Mouse (Mus musculus) liver, postnatal 0 days (tissue): ENCODE data around the gene Serpinb9b. TPM values are rescaled to one million over a fixed set of nuclear protein-coding genes. Genes with fewer than 3 reads are reported as not detected.
A peak's percentile ranks its signal among the peaks of the same experiment; 100 is the strongest.

Experiments used
- ATAC-seq: fragments of 200-750 bp; cut with Nextera tagmentation; 2 replicates; pipeline ENCODE4 v1.8.0; 2017; ENCODE audit warnings: mild to moderate bottlenecking, moderate library complexity
- DNase-seq: peaks from one replicate; pipeline ENCODE4 v3.0.0-alpha.2; 2016
- H3K27ac ChIP-seq: fragments of 300-500 bp; sonication (generic); 2 replicates; pipeline ENCODE4 v1.5.1; 2014; ENCODE audit warnings: antibody characterized with exemption, moderate library complexity, mild to moderate bottlenecking, low read depth
- H3K27me3 ChIP-seq: fragments of 300-500 bp; sonication (generic); 2 replicates; pipeline ENCODE4 v1.6.1; 2014; ENCODE audit warnings: low read length, control low read depth, mixed read lengths; ENCODE audit not compliant: insufficient read depth
- H3K36me3 ChIP-seq: fragments of 300-500 bp; sonication (generic); replicated peaks from 2 replicates; pipeline ENCODE4 v1.6.1; 2014; ENCODE audit warnings: mild to moderate bottlenecking, control low read depth, low read length, moderate library complexity, mixed read lengths; ENCODE audit not compliant: insufficient read depth
- H3K4me1 ChIP-seq: fragments of 300-500 bp; sonication (generic); 2 replicates; pipeline ENCODE4 v1.6.1; 2014; ENCODE audit warnings: antibody characterized with exemption, mild to moderate bottlenecking, control low read depth; ENCODE audit not compliant: insufficient read depth
- H3K4me2 ChIP-seq: fragments of 300-500 bp; sonication (generic); 2 replicates; pipeline ENCODE4 v1.6.1; 2014; ENCODE audit warnings: low read depth, mild to moderate bottlenecking, low read length, moderate library complexity, mixed read lengths
- H3K4me3 ChIP-seq: fragments of 300-500 bp; sonication (generic); 2 replicates; pipeline ENCODE4 v1.5.1; 2014; ENCODE audit warnings: low read depth, low read length
- H3K9ac ChIP-seq: fragments of 300-500 bp; sonication (generic); replicated peaks from 2 replicates; pipeline ENCODE4 v1.6.1; 2014; ENCODE audit warnings: mild to moderate bottlenecking, moderate library complexity
- H3K9me3 ChIP-seq: fragments of 300-500 bp; sonication (generic); 2 replicates; pipeline ENCODE4 v1.6.1; 2016; ENCODE audit warnings: mild to moderate bottlenecking, control low read depth, low read length, mixed read lengths
- CTCF ChIP-seq: sonication (generic); IDR thresholded peaks from 2 replicates; pipeline ENCODE4 v1.5.1; 2016; ENCODE audit warnings: antibody characterized with exemption, low read depth
- EP300 ChIP-seq: IDR thresholded peaks from 2 replicates; pipeline ENCODE4 v1.6.1; 2016; ENCODE audit warnings: antibody characterized with exemption, low read depth, mild to moderate bottlenecking
- WGBS: fragments of 180-500 bp; shearing (Covaris S2); extraction: QIAGEN DNeasy Blood & Tissue Kit; methylation state at CpG from one replicate; pipeline ENCODE4 v1.1.7; 2014; ENCODE audit not compliant: insufficient replicate concordance; 5-methylcytosine and 5-hydroxymethylcytosine counted together
- polyA plus RNA-seq: library from polyadenylated mRNA; unstranded; fragments of >200 nt; fragmentation: Nextera tagmentation; extraction: Ambion mirVana; gene quantifications from 2 replicates; pipeline ENCODE4 v1.2.1, GENCODE M21; 2015

Serpinb9b gene
- polyA plus RNA-seq, 1 experiment from 2014 or later: 0.15 TPM

DNA sequence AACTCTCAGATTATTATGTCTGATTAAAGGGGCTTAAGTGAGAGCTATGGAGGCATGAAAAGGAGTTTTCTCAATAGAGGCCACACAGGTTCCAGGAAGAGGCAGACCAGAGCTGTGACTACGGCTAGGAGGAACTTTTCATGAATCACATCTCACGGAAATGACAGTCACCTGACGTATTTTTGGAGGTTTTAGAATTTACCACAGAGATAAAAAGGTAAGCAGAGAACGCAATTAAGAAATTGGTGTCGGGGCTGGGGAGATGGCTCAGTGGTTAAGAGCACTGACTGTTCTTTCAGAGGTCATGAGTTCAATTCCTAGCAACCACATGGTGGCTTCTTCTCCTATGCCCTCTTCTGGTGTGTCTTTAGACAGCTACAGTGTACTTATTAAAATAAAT is 25.9 kb upstream of the Serpinb9b start:
- Histone ChIP-seq H3K27me3 (no peaks in the 10 kb centered on the region), H3K4me2 (no peak overlapping the region), H3K4me3 (no peak overlapping the region), H3K9ac (no peak overlapping the region), H3K9me3 (no peaks in the 10 kb centered on the region), H3K36me3 (no peaks in the 10 kb centered on the region), H3K27ac (no peak overlapping the region), H3K4me1 (peaks cover 21% of the 10 kb centered on the region)
- WGBS: 86% methylated on average over 5 of the region's 5 CpGs
- ATAC-seq (no peak), DNase-seq (no peak)
- TF ChIP-seq CTCF (no peak), EP300 (no peak)

DNA sequence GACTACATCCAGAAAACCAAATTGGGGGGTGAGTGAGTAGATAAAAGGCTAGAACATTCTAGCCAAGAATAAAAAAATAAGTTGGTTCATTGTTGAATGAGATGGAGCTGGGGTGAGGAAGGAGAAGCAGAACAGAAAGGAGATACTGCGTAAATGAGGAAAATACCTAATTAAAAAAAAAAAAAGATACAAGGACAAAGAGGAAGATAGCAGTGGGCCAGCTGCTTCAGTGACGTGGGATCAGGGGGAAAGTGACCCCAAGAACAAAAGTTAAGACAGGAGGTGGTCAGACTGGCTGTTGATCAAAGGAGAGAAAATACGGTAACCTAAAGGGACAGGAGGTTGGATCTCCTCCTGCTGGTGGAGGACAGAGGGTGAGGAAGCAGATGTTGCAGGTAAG is 24.3 kb upstream of the Serpinb9b start, which contains the start of gene Serpinb9:
Gene Serpinb9 (plus strand): TSS at position 301 of the 400 bp plus-strand sequence.
- Histone ChIP-seq H3K27me3 (no peaks in the 10 kb centered on the region), H3K27ac (peak within 1 kb of the TSS; percentile 83), H3K4me3 (peak within 1 kb of the TSS; percentile 50), H3K4me2 (peak within 1 kb of the TSS; percentile 75), H3K9ac (peak within 1 kb of the TSS; percentile 58), H3K9me3 (no peaks in the 10 kb centered on the region), H3K4me1 (peaks cover 21% of the 10 kb centered on the region), H3K36me3 (no peaks in the 10 kb centered on the region)
- 82% methylated on average over 3 of the region's 3 CpGs for WGBS
- ATAC-seq (no peak), DNase-seq (no peak)
- TF ChIP-seq EP300 (no peak), CTCF (peak; percentile 38)

DNA sequence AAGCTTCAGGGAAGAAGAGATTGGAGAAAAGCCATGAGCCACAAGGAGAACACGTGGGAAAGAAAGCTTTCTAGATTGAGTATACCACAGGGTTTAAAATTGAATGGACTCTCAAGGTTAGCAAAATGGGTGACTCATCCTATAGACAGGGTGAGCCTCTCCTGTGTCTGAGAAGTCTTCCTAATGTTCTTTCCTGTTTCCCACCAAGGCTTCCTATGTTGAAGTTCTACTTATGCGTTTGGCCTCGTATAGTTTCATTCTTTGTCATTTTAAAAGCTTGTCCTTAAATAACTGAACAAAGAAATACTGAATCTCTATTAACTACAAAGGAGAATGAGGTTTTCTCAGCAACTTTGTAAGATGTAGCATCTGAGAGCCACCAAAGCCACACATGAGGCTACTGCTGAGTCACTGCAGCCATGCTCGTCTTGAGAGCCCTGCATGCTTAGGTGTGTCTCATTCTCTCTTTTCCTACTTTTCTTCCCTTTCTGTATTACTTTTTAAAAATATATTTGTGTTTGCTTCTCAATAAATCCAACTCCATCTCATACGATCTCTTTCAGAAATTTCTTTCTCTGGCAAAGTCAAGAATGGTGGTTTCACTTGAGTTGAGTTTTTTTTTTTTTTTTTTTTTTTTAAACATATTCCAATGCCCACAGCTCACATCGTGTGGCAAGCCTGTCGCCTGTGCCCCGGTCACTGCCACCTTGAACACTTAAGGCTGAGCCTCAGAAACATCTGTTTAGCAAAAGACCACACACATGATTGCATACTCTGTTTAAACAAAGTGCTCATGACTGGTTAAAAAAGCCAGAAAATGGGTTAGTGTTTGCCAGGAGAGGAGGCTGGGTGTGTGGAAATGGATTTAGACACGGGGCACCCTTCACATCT is 23.4 kb upstream of the Serpinb9b start:
- Histone ChIP-seq H3K36me3 (no peaks in the 10 kb centered on the region), H3K4me2 (peak overlapping the region; percentile 75), H3K9me3 (no peaks in the 10 kb centered on the region), H3K9ac (peak overlapping the region; percentile 58), H3K27ac (peak overlapping the region; percentile 83), H3K27me3 (no peaks in the 10 kb centered on the region), H3K4me1 (peaks cover 21% of the 10 kb centered on the region), H3K4me3 (peak overlapping the region; percentile 50)
- ATAC-seq: peak; percentile 52
- TF ChIP-seq CTCF (no peak), EP300 (no peak)
- 39% methylated on average over 9 of the region's 9 CpGs for WGBS
- DNase-seq: peak; percentile 24

DNA sequence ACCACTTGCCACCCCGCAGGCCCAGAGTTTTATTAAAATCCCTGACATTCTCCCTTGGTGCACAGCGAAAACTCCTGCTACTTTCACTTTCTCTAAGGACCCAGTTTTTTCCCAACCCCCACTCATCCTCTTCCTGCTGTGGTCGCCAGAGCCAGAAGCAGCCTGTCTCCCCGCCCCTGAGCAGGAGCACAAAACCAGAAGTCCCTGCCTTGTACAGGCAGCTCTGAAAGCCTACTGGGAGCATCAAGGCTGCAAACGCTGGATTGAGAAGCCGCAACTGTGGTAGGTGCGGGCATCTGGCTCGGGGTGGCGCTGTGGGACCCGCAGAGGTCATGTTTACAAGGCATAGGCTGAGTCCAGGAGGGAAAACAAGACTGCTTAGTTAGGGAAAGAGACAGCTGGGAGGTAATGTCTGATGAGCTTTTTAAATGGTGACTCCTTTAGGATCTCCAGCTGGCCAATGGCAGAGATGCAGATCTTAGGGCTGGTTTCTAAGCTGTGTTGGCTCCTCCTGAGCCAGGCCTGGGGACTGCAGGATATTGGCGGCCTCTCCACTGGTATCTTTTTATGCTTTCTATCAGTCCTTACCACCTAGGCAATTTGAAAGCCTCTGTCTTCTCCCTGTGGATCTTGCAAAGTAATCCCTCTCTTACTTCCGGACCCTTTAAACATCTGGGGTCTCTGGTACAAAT is 22.7 kb upstream of the Serpinb9b start:
- H3K27me3 ChIP-seq: no peaks in the 10 kb centered on the region
- ATAC-seq (peak; percentile 94), DNase-seq (peak; percentile 90)
- H3K27ac ChIP-seq: peak overlapping the region; percentile 83
- peaks cover 21% of the 10 kb centered on the region for H3K4me1 ChIP-seq
- peak overlapping the region; percentile 50 for H3K4me3 ChIP-seq
- 13% methylated on average over 12 of the region's 12 CpGs for WGBS
- TF ChIP-seq EP300 (peak; percentile 50), CTCF (peak; percentile 94)
- H3K4me2 ChIP-seq: peak overlapping the region; percentile 75
- H3K9ac ChIP-seq: peak overlapping the region; percentile 58
- H3K9me3 ChIP-seq: no peaks in the 10 kb centered on the region
- H3K36me3 ChIP-seq: no peaks in the 10 kb centered on the region

DNA sequence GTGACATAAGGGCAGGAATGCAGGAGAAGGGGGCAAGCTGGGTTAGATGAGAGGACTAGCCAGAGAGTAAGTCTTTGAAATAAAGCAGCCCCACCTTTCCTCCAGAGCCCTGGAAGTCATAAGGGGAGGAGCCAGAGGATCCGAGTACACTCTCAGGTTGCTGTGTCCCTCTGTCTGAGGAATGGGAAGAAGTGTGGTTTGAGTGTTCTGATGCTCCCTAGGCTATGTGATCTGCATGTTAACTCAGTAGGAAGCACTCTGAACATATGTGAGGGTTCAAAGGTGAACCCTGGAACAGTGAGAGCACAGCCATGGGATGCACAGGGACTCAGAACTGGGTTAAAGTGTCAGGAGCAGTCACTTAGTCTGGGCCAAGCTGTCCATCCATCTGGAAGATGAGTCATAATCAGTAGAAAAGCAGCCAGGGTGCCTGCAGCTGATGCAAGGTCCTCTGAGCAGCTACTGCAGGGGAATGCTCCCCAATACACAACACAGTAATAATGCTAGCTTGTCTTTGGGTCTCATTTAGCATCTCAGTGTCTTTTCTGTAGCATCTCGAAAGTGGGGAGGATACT is 21.6 kb upstream of the Serpinb9b start:
- Histone ChIP-seq H3K4me1 (peaks cover 21% of the 10 kb centered on the region), H3K9ac (0 out of 2 replicates have a peak overlapping the region, but pooled peaks have one; percentile 9), H3K27ac (peak overlapping the region; percentile 83; the same call in 1 of the 2 replicates), H3K4me3 (no peak overlapping the region), H3K4me2 (no peak overlapping the region), H3K36me3 (no peaks in the 10 kb centered on the region), H3K9me3 (no peaks in the 10 kb centered on the region), H3K27me3 (no peaks in the 10 kb centered on the region)
- WGBS: 71% methylated on average over 2 of the region's 2 CpGs
- TF ChIP-seq EP300: no peak
- no peak for TF ChIP-seq CTCF
- no peak for ATAC-seq
- no peak for DNase-seq

DNA sequence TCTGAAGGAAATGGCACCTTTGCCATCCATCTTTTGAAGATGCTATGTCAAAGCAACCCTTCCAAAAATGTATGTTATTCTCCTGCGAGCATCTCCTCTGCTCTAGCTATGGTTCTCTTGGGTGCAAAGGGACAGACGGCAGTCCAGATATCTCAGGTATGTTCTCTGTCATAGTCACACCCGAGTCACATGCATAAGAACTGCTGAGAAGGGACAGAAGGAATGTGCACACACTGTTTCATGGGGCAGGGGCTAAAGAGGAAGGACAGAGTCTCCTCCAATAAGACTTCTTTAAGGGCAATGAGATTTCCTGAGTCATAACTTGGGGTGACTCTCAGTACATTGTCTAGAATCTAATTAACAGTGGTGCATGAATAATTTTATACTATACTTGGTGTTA is 20.7 kb upstream of the Serpinb9b start:
- ATAC-seq: no peak

More for the DNA sequence above, 20.7 kb upstream of the Serpinb9b start:
- Histone ChIP-seq H3K9me3 (no peaks in the 10 kb centered on the region), H3K4me3 (no peak overlapping the region), H3K27me3 (no peaks in the 10 kb centered on the region), H3K4me2 (no peak overlapping the region), H3K4me1 (peaks cover 21% of the 10 kb centered on the region), H3K27ac (no peak overlapping the region), H3K36me3 (no peaks in the 10 kb centered on the region), H3K9ac (no peak overlapping the region)
- WGBS: 78% methylated on average over 3 of the region's 3 CpGs
- TF ChIP-seq CTCF: no peak
- no peak for TF ChIP-seq EP300
- DNase-seq: no peak
